Mouse (Mus musculus) G1E (cell line): ENCODE results near the gene Ptpn14.

Experiments
- GATA1 ChIP-seq: IDR thresholded peaks from 2 replicates; pipeline ENCODE4 v1.6.1; 2012; ENCODE audit warnings: borderline replicate concordance, low read length, inconsistent platforms, mixed read lengths
- POLR2AphosphoS5 ChIP-seq: IDR thresholded peaks from 2 replicates; pipeline ENCODE4 v1.6.1; 2012; ENCODE audit warnings: low read depth, low read length, inconsistent platforms; ENCODE audit not compliant: insufficient replicate concordance

DNA sequence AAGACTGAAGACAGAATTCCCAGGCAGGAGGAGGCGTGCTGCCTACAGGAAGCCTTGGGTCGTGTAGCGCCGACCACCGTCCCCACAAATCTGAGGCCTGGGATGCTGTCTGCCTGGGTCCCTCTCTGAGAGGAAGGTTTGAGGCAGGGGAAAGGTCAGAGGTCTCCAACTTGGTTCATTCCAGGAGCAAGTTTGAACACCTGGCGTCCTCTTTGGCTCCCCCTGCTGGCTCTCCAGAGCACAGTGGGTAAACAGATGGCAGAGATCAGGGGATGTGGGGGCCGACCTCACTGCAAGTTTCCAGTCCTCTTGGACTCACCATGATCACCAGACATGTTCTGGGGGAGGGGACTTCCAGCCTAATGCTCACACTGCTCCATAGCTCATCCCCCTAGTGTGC lies 154.8 kb downstream of the Ptpn14 start:
- TF ChIP-seq POLR2AphosphoS5 (no peak), GATA1 (no peak)
